Mouse (Mus musculus): ENCODE results near the gene Pcolce2. TPM values are rescaled to one million over a fixed set of nuclear protein-coding genes. Genes with fewer than 3 reads are reported as not detected.

Pcolce2 gene
- polyA plus RNA-seq, 1 experiment from 2014 or later: 0.98 TPM

GRCm38 (mm10) chr9:95607196-95607595, 30.2 kb upstream of the Pcolce2 start:
- no peak overlapping the region for H3K27ac ChIP-seq (ENCODE audit: low read length)
- 58% methylated on average over 5 of the region's 5 CpGs for WGBS
- no peak for ATAC-seq (ENCODE audit: insufficient number of reproducible peaks, insufficient read depth, low FRiP score, low read depth)
- no peaks in the 10 kb centered on the region for H3K27me3 ChIP-seq (ENCODE audit: control insufficient read depth, insufficient read depth, low read length)
- H3K4me2 ChIP-seq (replicated peaks; ENCODE audit: low read depth, low read length): no peak overlapping the region
- H3K9me3 ChIP-seq (ENCODE audit: control insufficient read depth, low read depth, low read length): no peaks in the 10 kb centered on the region
- H3K4me3 ChIP-seq (ENCODE audit: low read depth, low read length): no peak overlapping the region
- no peaks in the 10 kb centered on the region for H3K4me1 ChIP-seq (ENCODE audit: control insufficient read depth, insufficient read depth, low read length)
- no peak overlapping the region for H3K9ac ChIP-seq (replicated peaks; ENCODE audit: low read depth, low read length)
- H3K36me3 ChIP-seq (ENCODE audit: control insufficient read depth, insufficient read depth, low read length): no peaks in the 10 kb centered on the region

- no peaks in the 10 kb centered on the region for H3K9me3 ChIP-seq (ENCODE audit: control insufficient read depth, low read depth, low read length)
- no peaks in the 10 kb centered on the region for H3K36me3 ChIP-seq (ENCODE audit: control insufficient read depth, insufficient read depth, low read length)
- no peak overlapping the region for H3K27ac ChIP-seq (ENCODE audit: low read length)
- H3K27me3 ChIP-seq (ENCODE audit: control insufficient read depth, insufficient read depth, low read length): no peaks in the 10 kb centered on the region
- H3K4me1 ChIP-seq (ENCODE audit: control insufficient read depth, insufficient read depth, low read length): no peaks in the 10 kb centered on the region
- WGBS: 75% methylated on average over 8 of the region's 8 CpGs
- H3K4me2 ChIP-seq (replicated peaks; ENCODE audit: low read depth, low read length): no peak overlapping the region
- ATAC-seq (ENCODE audit: insufficient number of reproducible peaks, insufficient read depth, low FRiP score, low read depth): no peak
- no peak overlapping the region for H3K9ac ChIP-seq (replicated peaks; ENCODE audit: low read depth, low read length)
- H3K4me3 ChIP-seq (ENCODE audit: low read depth, low read length): no peak overlapping the region
Measured at GRCm38 (mm10) chr9:95612246-95612768, 25.1 kb upstream of the Pcolce2 start.

- no peaks in the 10 kb centered on the region for H3K9me3 ChIP-seq (ENCODE audit: control insufficient read depth, low read depth, low read length)
- ATAC-seq (ENCODE audit: insufficient number of reproducible peaks, insufficient read depth, low FRiP score, low read depth): no peak
- H3K27me3 ChIP-seq (ENCODE audit: control insufficient read depth, insufficient read depth, low read length): no peaks in the 10 kb centered on the region
- H3K4me2 ChIP-seq (replicated peaks; ENCODE audit: low read depth, low read length): 0 out of 2 replicates have a peak overlapping the region, but pooled peaks have one; percentile 14
- no peaks in the 10 kb centered on the region for H3K4me1 ChIP-seq (ENCODE audit: control insufficient read depth, insufficient read depth, low read length)
- no peak overlapping the region for H3K27ac ChIP-seq (ENCODE audit: low read length)
- H3K36me3 ChIP-seq (ENCODE audit: control insufficient read depth, insufficient read depth, low read length): no peaks in the 10 kb centered on the region
- 23% methylated on average over 8 of the region's 9 CpGs for WGBS
- no peak overlapping the region for H3K4me3 ChIP-seq (ENCODE audit: low read depth, low read length)
- H3K9ac ChIP-seq (replicated peaks; ENCODE audit: low read depth, low read length): no peak overlapping the region
Measured at GRCm38 (mm10) chr9:95613426-95614127, 23.8 kb upstream of the Pcolce2 start.

GRCm38 (mm10) chr9:95614861-95615615, 22.4 kb upstream of the Pcolce2 start:
- Histone ChIP-seq H3K27ac (ENCODE audit: low read length) (no peak overlapping the region), H3K27me3 (ENCODE audit: control insufficient read depth, insufficient read depth, low read length) (no peaks in the 10 kb centered on the region), H3K4me2 (replicated peaks; ENCODE audit: low read depth, low read length) (no peak overlapping the region), H3K9ac (replicated peaks; ENCODE audit: low read depth, low read length) (no peak overlapping the region), H3K4me3 (ENCODE audit: low read depth, low read length) (no peak overlapping the region), H3K9me3 (ENCODE audit: control insufficient read depth, low read depth, low read length) (no peaks in the 10 kb centered on the region), H3K4me1 (ENCODE audit: control insufficient read depth, insufficient read depth, low read length) (no peaks in the 10 kb centered on the region), H3K36me3 (ENCODE audit: control insufficient read depth, insufficient read depth, low read length) (no peaks in the 10 kb centered on the region)
- WGBS: 71% methylated on average over 14 of the region's 14 CpGs
- ATAC-seq (ENCODE audit: insufficient number of reproducible peaks, insufficient read depth, low FRiP score, low read depth): no peak

GRCm38 (mm10) chr9:95615961-95616360, 21.4 kb upstream of the Pcolce2 start:
- Histone ChIP-seq H3K36me3 (ENCODE audit: control insufficient read depth, insufficient read depth, low read length) (no peaks in the 10 kb centered on the region), H3K4me2 (replicated peaks; ENCODE audit: low read depth, low read length) (no peak overlapping the region), H3K9ac (replicated peaks; ENCODE audit: low read depth, low read length) (no peak overlapping the region), H3K4me1 (ENCODE audit: control insufficient read depth, insufficient read depth, low read length) (no peaks in the 10 kb centered on the region), H3K27me3 (ENCODE audit: control insufficient read depth, insufficient read depth, low read length) (no peaks in the 10 kb centered on the region), H3K4me3 (ENCODE audit: low read depth, low read length) (no peak overlapping the region), H3K27ac (ENCODE audit: low read length) (no peak overlapping the region), H3K9me3 (ENCODE audit: control insufficient read depth, low read depth, low read length) (no peaks in the 10 kb centered on the region)
- no peak for ATAC-seq (ENCODE audit: insufficient number of reproducible peaks, insufficient read depth, low FRiP score, low read depth)
- WGBS: 61% methylated on average over 3 of the region's 3 CpGs

GRCm38 (mm10) chr9:95618572-95618971, 18.8 kb upstream of the Pcolce2 start:
- H3K27me3 ChIP-seq (ENCODE audit: control insufficient read depth, insufficient read depth, low read length): no peaks in the 10 kb centered on the region
- H3K9ac ChIP-seq (replicated peaks; ENCODE audit: low read depth, low read length): no peak overlapping the region
- no peak overlapping the region for H3K4me2 ChIP-seq (replicated peaks; ENCODE audit: low read depth, low read length)
- no peaks in the 10 kb centered on the region for H3K4me1 ChIP-seq (ENCODE audit: control insufficient read depth, insufficient read depth, low read length)
- ATAC-seq (ENCODE audit: insufficient number of reproducible peaks, insufficient read depth, low FRiP score, low read depth): no peak
- H3K27ac ChIP-seq (ENCODE audit: low read length): no peak overlapping the region
- H3K36me3 ChIP-seq (ENCODE audit: control insufficient read depth, insufficient read depth, low read length): no peaks in the 10 kb centered on the region
- H3K9me3 ChIP-seq (ENCODE audit: control insufficient read depth, low read depth, low read length): no peaks in the 10 kb centered on the region
- WGBS: 71% methylated on average over 1 of the region's 1 CpGs
- H3K4me3 ChIP-seq (ENCODE audit: low read depth, low read length): no peak overlapping the region

- Histone ChIP-seq H3K4me2 (replicated peaks; ENCODE audit: low read depth, low read length) (no peak overlapping the region), H3K4me1 (ENCODE audit: control insufficient read depth, insufficient read depth, low read length) (no peaks in the 10 kb centered on the region), H3K4me3 (ENCODE audit: low read depth, low read length) (no peak overlapping the region), H3K27me3 (ENCODE audit: control insufficient read depth, insufficient read depth, low read length) (no peaks in the 10 kb centered on the region), H3K27ac (ENCODE audit: low read length) (no peak overlapping the region), H3K36me3 (ENCODE audit: control insufficient read depth, insufficient read depth, low read length) (no peaks in the 10 kb centered on the region), H3K9me3 (ENCODE audit: control insufficient read depth, low read depth, low read length) (no peaks in the 10 kb centered on the region), H3K9ac (replicated peaks; ENCODE audit: low read depth, low read length) (no peak overlapping the region)
- no peak for ATAC-seq (ENCODE audit: insufficient number of reproducible peaks, insufficient read depth, low FRiP score, low read depth)
- 69% methylated on average over 3 of the region's 3 CpGs for WGBS
Measured at GRCm38 (mm10) chr9:95624072-95624471, 13.3 kb upstream of the Pcolce2 start.

GRCm38 (mm10) chr9:95628439-95628948, 8.9 kb upstream of the Pcolce2 start:
- Histone ChIP-seq H3K4me1 (ENCODE audit: control insufficient read depth, insufficient read depth, low read length) (no peaks in the 10 kb centered on the region), H3K4me2 (replicated peaks; ENCODE audit: low read depth, low read length) (no peak overlapping the region), H3K9me3 (ENCODE audit: control insufficient read depth, low read depth, low read length) (no peaks in the 10 kb centered on the region), H3K27ac (ENCODE audit: low read length) (no peak overlapping the region), H3K9ac (replicated peaks; ENCODE audit: low read depth, low read length) (no peak overlapping the region), H3K27me3 (ENCODE audit: control insufficient read depth, insufficient read depth, low read length) (no peaks in the 10 kb centered on the region), H3K36me3 (ENCODE audit: control insufficient read depth, insufficient read depth, low read length) (no peaks in the 10 kb centered on the region), H3K4me3 (ENCODE audit: low read depth, low read length) (no peak overlapping the region)
- no peak for ATAC-seq (ENCODE audit: insufficient number of reproducible peaks, insufficient read depth, low FRiP score, low read depth)
- WGBS: 77% methylated on average over 6 of the region's 6 CpGs

Data from stomach, embryonic 14.5 days (tissue).